Mouse (Mus musculus) MEL (cell line): ENCODE data around the gene Ablim1.

Source experiments
- CTCF ChIP-seq, 3 experiments: IDR thresholded peaks in 2 of 3; conservative IDR thresholded peaks in 1 of 3; 2 replicates each; pipeline ENCODE4 v1.5.1; 2011 to 2012; ENCODE audit warnings: low read length in 3 of 3, low read depth in 2 of 3, mild to moderate bottlenecking in 2 of 3, improper control_type of control experiment in 1 of 3, inconsistent platforms in 1 of 3, mixed read lengths in 1 of 3, moderate library complexity in 1 of 3; ENCODE audit not compliant: control insufficient read depth in 1 of 3, insufficient read depth in 1 of 3, poor library complexity in 1 of 3, severe bottlenecking in 1 of 3
- E2F4 ChIP-seq: IDR thresholded peaks from 2 replicates; pipeline ENCODE4 v1.6.1; 2011; ENCODE audit warnings: low read depth, low read length, improper control_type of control experiment, borderline replicate concordance
- EP300 ChIP-seq, 2 experiments: IDR thresholded peaks; 2 replicates each; pipeline ENCODE4 v1.6.1; 2011; ENCODE audit warnings: improper control_type of control experiment in 2 of 2, low read length in 2 of 2, low read depth in 1 of 2, mild to moderate bottlenecking in 1 of 2
- GATA1 ChIP-seq: IDR thresholded peaks from 2 replicates; pipeline ENCODE4 v1.6.1; 2011; ENCODE audit warnings: low read depth, low read length, improper control_type of control experiment
- MEF2A ChIP-seq: IDR thresholded peaks from 2 replicates; pipeline ENCODE4 v1.6.1; 2014; ENCODE audit warnings: low read depth, mild to moderate bottlenecking, inconsistent platforms, low read length, improper control_type of control experiment; ENCODE audit not compliant: poor library complexity, insufficient replicate concordance, severe bottlenecking; ENCODE audit errors: extremely low read depth
- MYC ChIP-seq: IDR thresholded peaks from 2 replicates; pipeline ENCODE4 v1.6.1; 2011; ENCODE audit warnings: low read depth, mild to moderate bottlenecking, low read length, improper control_type of control experiment, moderate library complexity
- POLR2A ChIP-seq, 2 experiments: IDR thresholded peaks; 2 replicates each; pipeline ENCODE4 v1.6.1; 2011 to 2012; ENCODE audit warnings: low read length in 2 of 2, mild to moderate bottlenecking in 2 of 2, control low read depth in 1 of 2, improper control_type of control experiment in 1 of 2, low read depth in 1 of 2, moderate library complexity in 1 of 2; ENCODE audit not compliant: control insufficient read depth in 1 of 2, insufficient read depth in 1 of 2, poor library complexity in 1 of 2
- RAD21 ChIP-seq: IDR thresholded peaks from 2 replicates; pipeline ENCODE4 v1.6.1; 2011; ENCODE audit warnings: mild to moderate bottlenecking, low read depth, low read length, improper control_type of control experiment
- SIN3A ChIP-seq: IDR thresholded peaks from 2 replicates; pipeline ENCODE4 v1.6.1; 2012; ENCODE audit warnings: low read length, improper control_type of control experiment, inconsistent platforms
- ZMIZ1 ChIP-seq: IDR thresholded peaks from 2 replicates; pipeline ENCODE4 v1.6.1; 2012; ENCODE audit warnings: low read depth, mild to moderate bottlenecking, inconsistent platforms, low read length, improper control_type of control experiment, moderate library complexity
- ZNF384 ChIP-seq: IDR thresholded peaks from 2 replicates; pipeline ENCODE4 v1.6.1; 2012; ENCODE audit warnings: low read depth, mild to moderate bottlenecking, inconsistent platforms, low read length, improper control_type of control experiment

DNA sequence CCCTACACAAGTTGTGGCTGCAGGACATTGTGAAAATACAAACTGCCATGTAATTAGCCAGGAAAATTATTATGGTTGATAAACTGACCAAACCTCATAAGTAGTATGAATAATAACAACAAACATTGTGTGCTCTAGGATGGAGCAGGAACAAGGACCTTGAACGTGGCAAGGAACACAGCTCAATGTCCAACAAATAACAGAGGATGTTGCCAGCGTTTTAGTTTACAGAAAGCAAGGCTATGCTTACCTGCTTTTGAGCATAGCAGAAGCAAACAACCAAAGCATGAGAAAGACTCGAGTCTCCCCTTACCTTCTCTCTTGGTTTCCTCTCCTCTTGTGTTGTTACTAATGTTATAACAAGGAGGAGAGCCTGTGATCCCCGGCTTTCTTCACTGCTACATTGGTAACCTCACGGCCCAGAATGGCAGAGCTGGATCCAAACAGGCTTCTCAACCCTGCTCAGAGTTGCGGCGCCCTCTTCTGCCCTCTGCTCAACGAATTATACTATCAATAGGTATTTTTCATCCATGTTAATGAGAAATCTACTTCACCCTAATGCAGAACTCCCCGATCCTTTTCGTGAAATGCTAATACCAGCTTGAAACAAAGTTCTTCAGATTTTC lies 45.1 kb upstream of the Ablim1 start:
- TF ChIP-seq EP300 (IDR thresholded peaks at IDR 0.05; ENCODE audit: low read depth in 1 of 2, low read length in 2 of 2) (no peak; a peak in 1 of 4 replicates), RAD21 (peak; percentile 17), GATA1 (no peak), ZMIZ1 (no peak), POLR2A (IDR thresholded peaks at IDR 0.05; ENCODE audit: control insufficient read depth in 1 of 2, insufficient read depth in 1 of 2, low read depth in 1 of 2, low read length in 2 of 2, poor library complexity in 1 of 2) (no peak), CTCF (IDR thresholded peaks at IDR 0.05 in 2 of 3, conservative IDR thresholded peaks at IDR 0.05 in 1 of 3; ENCODE audit: control insufficient read depth in 1 of 3, insufficient read depth in 1 of 3, low read depth in 2 of 3, low read length in 3 of 3, poor library complexity in 1 of 3, severe bottlenecking in 1 of 3) (peak in 2 of 3 experiments; percentile 37 to 38; a peak in 4 of 6 replicates), SIN3A (no peak; the same call in 1 of the 2 replicates), ZNF384 (no peak), E2F4 (no peak), MYC (peak; percentile 36; the same call in 1 of the 2 replicates), MEF2A (0 out of 2 replicates have a peak, but pooled peaks have one; percentile 6)
